Mouse (Mus musculus): ENCODE data around the gene Cse1l. TPM values are rescaled to one million over a fixed set of nuclear protein-coding genes. Genes with fewer than 3 reads are reported as not detected.
A peak's percentile ranks its signal among the peaks of the same experiment; 100 is the strongest.

Cse1l gene
- total RNA-seq (2021) (10 to 100 TPM; 37.5 to 41.2 TPM), polyA plus RNA-seq (2012; rRNA removed) (15.8 and 33.3 TPM in 2 replicates)
- long read RNA-seq, transcript Cse1l-201 (25 exons, 3,641 nt), result major isoform, 21 of 23 reads
- long read RNA-seq, partial matches to known transcripts, result 1 of 23 reads
- long read RNA-seq, other reads (novel, unspliced or antisense), result 1 of 23 reads

- WGBS, result under 1% methylated on average over 74 of the region's 80 CpGs
- H3K9ac ChIP-seq (ENCODE audit: low read depth, low read length), result peak within 1 kb of the TSS; percentile 91
- H3K27ac ChIP-seq, result peak within 1 kb of the TSS; percentile 95
- H3K4me1 ChIP-seq (ENCODE audit: control insufficient read depth, insufficient read depth, low read length), result peaks cover 3% of the 10 kb centered on the region
- no peaks in the 10 kb centered on the region for H3K27me3 ChIP-seq (ENCODE audit: control insufficient read depth, insufficient read depth, low read length)
- no peaks in the 10 kb centered on the region for H3K36me3 ChIP-seq (ENCODE audit: control insufficient read depth, insufficient read depth, low read length)
- intact Hi-C loops (cut with DNase I), result loop anchor here (5.0 kb wide), 1 partner anchor 96 kb away; no protein-coding TSS in a partner anchor
- peaks cover 4% of the 10 kb centered on the region for H3K79me2 ChIP-seq (replicated peaks; ENCODE audit: control insufficient read depth, insufficient read depth, low read length)
- DNase-seq, result peak; percentile 97
- peak; percentile 85 for TF ChIP-seq POLR2A (IDR thresholded peaks at IDR 0.05; ENCODE audit: insufficient read depth, low read depth, low read length)
- peak; percentile 3; the same call in 1 of the 2 replicates for TF ChIP-seq CTCF (IDR thresholded peaks at IDR 0.05)
- peak; percentile 52; the same call in 1 of the 2 replicates for TF ChIP-seq EP300 (IDR thresholded peaks at IDR 0.05; ENCODE audit: insufficient read depth, low read depth, low read length)
- H3K4me3 ChIP-seq, result peak within 1 kb of the TSS; percentile 67
Observed at GRCm38 (mm10) chr2:166905711-166906522, at the start of gene Cse1l. Gene Cse1l, plus strand, starts transcription at chr2:166906040.

GRCm38 (mm10) chr2:166856366-166856765 is 49.5 kb upstream of the Cse1l start:
- Histone ChIP-seq H3K36me3 (ENCODE audit: control insufficient read depth, insufficient read depth, low read length) (no peaks in the 10 kb centered on the region), H3K27me3 (ENCODE audit: control insufficient read depth, insufficient read depth, low read length) (no peaks in the 10 kb centered on the region), H3K27ac (no peak overlapping the region), H3K4me1 (ENCODE audit: control insufficient read depth, insufficient read depth, low read length) (no peaks in the 10 kb centered on the region), H3K79me2 (replicated peaks; ENCODE audit: control insufficient read depth, insufficient read depth, low read length) (no peaks in the 10 kb centered on the region), H3K4me3 (no peak overlapping the region), H3K9ac (ENCODE audit: low read depth, low read length) (no peak overlapping the region)
- WGBS, result 66% methylated on average over 6 of the region's 6 CpGs
- no peak for TF ChIP-seq EP300 (IDR thresholded peaks at IDR 0.05; ENCODE audit: insufficient read depth, low read depth, low read length)
- TF ChIP-seq CTCF (IDR thresholded peaks at IDR 0.05), result no peak
- TF ChIP-seq POLR2A (IDR thresholded peaks at IDR 0.05; ENCODE audit: insufficient read depth, low read depth, low read length), result no peak
- DNase-seq, result no peak
- intact Hi-C loops (cut with DNase I), result no loop called here

DNA sequence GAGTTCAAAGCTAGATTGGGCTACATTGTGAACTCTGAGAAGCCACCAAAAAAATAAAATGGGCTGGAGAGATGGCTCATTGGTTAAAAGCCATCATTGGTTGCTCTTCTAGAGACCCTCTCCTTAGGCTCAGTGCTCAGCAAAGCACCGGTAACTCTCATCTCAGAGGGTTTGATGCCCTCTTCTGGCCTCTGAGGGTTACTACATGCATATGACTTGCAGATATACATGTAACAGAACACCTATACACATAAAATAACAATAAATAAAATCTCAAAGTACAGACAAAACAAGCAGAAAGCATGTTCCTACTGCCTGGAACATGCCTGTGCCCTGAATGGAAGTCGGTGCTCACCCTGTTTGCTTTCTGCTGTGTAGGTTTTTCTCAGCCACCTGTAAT is 48.7 kb upstream of the Cse1l start:
- no peak for DNase-seq
- H3K4me1 ChIP-seq (ENCODE audit: control insufficient read depth, insufficient read depth, low read length), result no peaks in the 10 kb centered on the region
- H3K79me2 ChIP-seq (replicated peaks; ENCODE audit: control insufficient read depth, insufficient read depth, low read length), result no peaks in the 10 kb centered on the region
- H3K27me3 ChIP-seq (ENCODE audit: control insufficient read depth, insufficient read depth, low read length), result no peaks in the 10 kb centered on the region
- no peak overlapping the region for H3K4me3 ChIP-seq
- H3K36me3 ChIP-seq (ENCODE audit: control insufficient read depth, insufficient read depth, low read length), result no peaks in the 10 kb centered on the region
- H3K27ac ChIP-seq, result no peak overlapping the region
- no peak overlapping the region for H3K9ac ChIP-seq (ENCODE audit: low read depth, low read length)
- TF ChIP-seq POLR2A (IDR thresholded peaks at IDR 0.05; ENCODE audit: insufficient read depth, low read depth, low read length) (no peak), CTCF (IDR thresholded peaks at IDR 0.05) (peak; percentile 59)
- 94% methylated on average over 2 of the region's 2 CpGs for WGBS
- intact Hi-C loops (cut with DNase I), result no loop called here

DNA sequence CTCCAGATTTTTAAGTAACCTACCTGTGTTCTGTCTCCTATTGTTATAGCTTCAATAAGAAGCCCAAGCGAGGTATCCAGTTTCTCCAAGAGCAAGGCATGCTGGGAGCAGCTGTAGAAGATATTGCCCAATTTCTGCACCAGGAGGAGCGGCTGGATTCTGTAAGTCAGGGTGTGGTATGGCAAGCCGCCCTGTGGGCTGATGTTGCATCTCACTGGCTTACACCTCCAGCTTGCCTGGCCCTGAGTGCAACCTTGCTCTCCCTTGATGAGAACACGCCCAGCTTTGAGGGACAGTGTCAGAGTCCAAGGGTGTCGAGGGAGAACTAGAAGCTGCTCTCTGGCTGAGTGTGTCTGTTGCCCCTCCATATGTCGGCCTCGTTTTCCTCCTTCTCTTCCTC is 46.6 kb upstream of the Cse1l start:
- intact Hi-C loops (cut with DNase I), result no loop called here
- Histone ChIP-seq H3K36me3 (ENCODE audit: control insufficient read depth, insufficient read depth, low read length) (no peaks in the 10 kb centered on the region), H3K79me2 (replicated peaks; ENCODE audit: control insufficient read depth, insufficient read depth, low read length) (no peaks in the 10 kb centered on the region), H3K4me1 (ENCODE audit: control insufficient read depth, insufficient read depth, low read length) (no peaks in the 10 kb centered on the region), H3K27ac (no peak overlapping the region), H3K4me3 (no peak overlapping the region), H3K9ac (ENCODE audit: low read depth, low read length) (no peak overlapping the region), H3K27me3 (ENCODE audit: control insufficient read depth, insufficient read depth, low read length) (no peaks in the 10 kb centered on the region)
- no peak for TF ChIP-seq CTCF (IDR thresholded peaks at IDR 0.05)
- TF ChIP-seq EP300 (IDR thresholded peaks at IDR 0.05; ENCODE audit: insufficient read depth, low read depth, low read length), result no peak
- no peak for TF ChIP-seq POLR2A (IDR thresholded peaks at IDR 0.05; ENCODE audit: insufficient read depth, low read depth, low read length)
- no peak for DNase-seq
- WGBS, result 89% methylated on average over 7 of the region's 7 CpGs

GRCm38 (mm10) chr2:166862505-166862904 is 43.3 kb upstream of the Cse1l start:
- Histone ChIP-seq H3K79me2 (replicated peaks; ENCODE audit: control insufficient read depth, insufficient read depth, low read length) (no peaks in the 10 kb centered on the region), H3K27ac (no peak overlapping the region), H3K9ac (ENCODE audit: low read depth, low read length) (no peak overlapping the region), H3K4me3 (no peak overlapping the region), H3K36me3 (ENCODE audit: control insufficient read depth, insufficient read depth, low read length) (no peaks in the 10 kb centered on the region), H3K4me1 (ENCODE audit: control insufficient read depth, insufficient read depth, low read length) (no peaks in the 10 kb centered on the region), H3K27me3 (ENCODE audit: control insufficient read depth, insufficient read depth, low read length) (no peaks in the 10 kb centered on the region)
- no peak for DNase-seq
- TF ChIP-seq CTCF (IDR thresholded peaks at IDR 0.05) (no peak), EP300 (IDR thresholded peaks at IDR 0.05; ENCODE audit: insufficient read depth, low read depth, low read length) (no peak), POLR2A (IDR thresholded peaks at IDR 0.05; ENCODE audit: insufficient read depth, low read depth, low read length) (no peak)
- intact Hi-C loops (cut with DNase I), result no loop called here
- WGBS, result 31% methylated on average over 3 of the region's 3 CpGs

DNA sequence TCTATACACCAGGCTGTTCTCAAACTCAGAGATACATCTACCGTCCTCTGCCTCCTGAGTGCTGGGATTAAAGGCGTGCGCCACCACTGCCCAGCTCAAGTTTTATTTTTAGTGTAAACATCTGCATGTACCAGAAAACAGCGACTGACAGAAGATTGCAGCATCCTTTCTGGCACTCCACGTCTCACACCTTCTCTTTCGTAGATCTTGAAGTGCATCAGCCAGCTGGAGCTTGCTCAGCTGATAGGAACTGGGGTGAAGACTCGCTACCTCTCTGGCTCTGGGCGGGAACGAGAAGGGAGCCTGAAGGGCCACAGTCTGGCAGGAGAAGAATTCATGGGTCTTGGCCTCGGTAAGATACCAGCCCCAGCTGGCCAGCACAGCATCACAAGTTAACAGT is 40.4 kb upstream of the Cse1l start:
- Histone ChIP-seq H3K79me2 (replicated peaks; ENCODE audit: control insufficient read depth, insufficient read depth, low read length) (no peaks in the 10 kb centered on the region), H3K36me3 (ENCODE audit: control insufficient read depth, insufficient read depth, low read length) (no peaks in the 10 kb centered on the region), H3K27ac (no peak overlapping the region), H3K4me1 (ENCODE audit: control insufficient read depth, insufficient read depth, low read length) (no peaks in the 10 kb centered on the region), H3K4me3 (no peak overlapping the region), H3K27me3 (ENCODE audit: control insufficient read depth, insufficient read depth, low read length) (no peaks in the 10 kb centered on the region), H3K9ac (ENCODE audit: low read depth, low read length) (no peak overlapping the region)
- WGBS, result 63% methylated on average over 10 of the region's 10 CpGs
- intact Hi-C loops (cut with DNase I), result no loop called here
- no peak for DNase-seq
- TF ChIP-seq CTCF (IDR thresholded peaks at IDR 0.05), result no peak
- no peak for TF ChIP-seq EP300 (IDR thresholded peaks at IDR 0.05; ENCODE audit: insufficient read depth, low read depth, low read length)
- no peak for TF ChIP-seq POLR2A (IDR thresholded peaks at IDR 0.05; ENCODE audit: insufficient read depth, low read depth, low read length)
